Mouse (Mus musculus) CH12.LX (cell line): ENCODE data around the gene Strada. TPM values are rescaled to one million over a fixed set of nuclear protein-coding genes. Genes with fewer than 3 reads are reported as not detected.

Experiments used
- DNase-seq: peaks from one replicate; pipeline ENCODE4 v3.0.0-alpha.2; 2013; ENCODE audit errors: extremely low read depth
- H3K27ac ChIP-seq: 2 replicates; pipeline ENCODE4 v1.5.1; 2012; ENCODE audit warnings: low read depth, mild to moderate bottlenecking, control low read depth, moderate library complexity; ENCODE audit not compliant: insufficient read depth
- H3K27me3 ChIP-seq: replicated peaks from 2 replicates; pipeline ENCODE3; 2012; ENCODE audit warnings: inconsistent platforms
- H3K36me3 ChIP-seq, 2 experiments: replicated peaks in 1 of 2; 2 replicates each; pipeline versions ENCODE3 to v1.6.1; 2012; ENCODE audit warnings: inconsistent platforms in 1 of 2, low read length in 1 of 2, mild to moderate bottlenecking in 1 of 2, mixed read lengths in 1 of 2, moderate library complexity in 1 of 2; ENCODE audit not compliant: control insufficient read depth in 1 of 2, insufficient read depth in 1 of 2
- H3K4me1 ChIP-seq, 2 experiments: 2 replicates each; pipeline ENCODE4 v1.6.1; 2012; ENCODE audit warnings: inconsistent platforms in 1 of 2, moderate library complexity in 1 of 2; ENCODE audit not compliant: insufficient read depth in 2 of 2, control insufficient read depth in 1 of 2
- H3K4me2 ChIP-seq: 2 replicates; pipeline ENCODE4 v1.6.1; 2012; ENCODE audit warnings: low read depth, mild to moderate bottlenecking, control low read depth; ENCODE audit not compliant: poor library complexity, insufficient read depth, severe bottlenecking
- H3K4me3 ChIP-seq, 3 experiments: fragments of 150-350 bp in 1 of 3; sonication (generic) in 1 of 3; replicated peaks in 1 of 3; 2 replicates each; pipeline versions ENCODE3 to v1.5.1; 2011 to 2012; ENCODE audit warnings: low read depth in 2 of 3, low read length in 2 of 3, mild to moderate bottlenecking in 2 of 3, moderate library complexity in 2 of 3, control low read depth in 1 of 3, improper control_type of control experiment in 1 of 3, inconsistent platforms in 1 of 3, mixed read lengths in 1 of 3; ENCODE audit not compliant: poor library complexity in 1 of 3
- H3K79me2 ChIP-seq: replicated peaks from 2 replicates; pipeline ENCODE4 v1.6.1; 2012; ENCODE audit warnings: mild to moderate bottlenecking, moderate library complexity; ENCODE audit not compliant: control insufficient read depth, poor library complexity, insufficient read depth, severe bottlenecking; ENCODE audit errors: extremely low read depth
- H3K9ac ChIP-seq: 2 replicates; pipeline ENCODE4 v1.6.1; 2012; ENCODE audit warnings: low read depth, mild to moderate bottlenecking, control low read depth, moderate library complexity; ENCODE audit not compliant: insufficient read depth
- H3K9me3 ChIP-seq: replicated peaks from 2 replicates; pipeline ENCODE3; 2012; ENCODE audit warnings: low read length, inconsistent platforms, mixed read lengths
- BHLHE40 ChIP-seq: IDR thresholded peaks from 2 replicates; pipeline ENCODE4 v1.6.1; 2011; ENCODE audit warnings: mild to moderate bottlenecking, low read depth, low read length, improper control_type of control experiment
- CHD1 ChIP-seq: IDR thresholded peaks from 2 replicates; pipeline ENCODE4 v1.6.1; 2012; ENCODE audit warnings: low read depth, low read length, improper control_type of control experiment, inconsistent platforms
- CHD2 ChIP-seq: IDR thresholded peaks from 2 replicates; pipeline ENCODE4 v1.6.1; 2011; ENCODE audit warnings: low read length, improper control_type of control experiment
- CTCF ChIP-seq, 2 experiments: IDR thresholded peaks in 1 of 2; conservative IDR thresholded peaks in 1 of 2; 2 replicates each; pipeline ENCODE4 v1.5.1; 2011 to 2012; ENCODE audit warnings: low read depth in 2 of 2, low read length in 2 of 2, improper control_type of control experiment in 1 of 2, inconsistent platforms in 1 of 2, mild to moderate bottlenecking in 1 of 2, moderate library complexity in 1 of 2
- E2F4 ChIP-seq: IDR thresholded peaks from 2 replicates; pipeline ENCODE4 v1.6.1; 2011; ENCODE audit warnings: low read depth, low read length, improper control_type of control experiment; ENCODE audit not compliant: insufficient replicate concordance
- ELF1 ChIP-seq: IDR thresholded peaks from 2 replicates; pipeline ENCODE4 v1.6.1; 2014; ENCODE audit warnings: low read depth, mild to moderate bottlenecking, inconsistent platforms, low read length, improper control_type of control experiment
- EP300 ChIP-seq: IDR thresholded peaks from 2 replicates; pipeline ENCODE4 v1.6.1; 2011; ENCODE audit warnings: low read length, improper control_type of control experiment
- ETS1 ChIP-seq: conservative IDR thresholded peaks from 2 replicates; pipeline ENCODE4 v1.6.1; 2012; ENCODE audit warnings: low read depth, mild to moderate bottlenecking, inconsistent platforms, low read length, improper control_type of control experiment, moderate library complexity
- GABPA ChIP-seq: IDR thresholded peaks from 2 replicates; pipeline ENCODE4 v1.6.1; 2012; ENCODE audit warnings: low read depth, low read length, improper control_type of control experiment, inconsistent platforms; ENCODE audit not compliant: insufficient replicate concordance
- HCFC1 ChIP-seq: IDR thresholded peaks from 2 replicates; pipeline ENCODE4 v1.6.1; 2012; ENCODE audit warnings: low read depth, mild to moderate bottlenecking, inconsistent platforms, low read length, improper control_type of control experiment
- IRF4 ChIP-seq: IDR thresholded peaks from 2 replicates; pipeline ENCODE4 v1.6.1; 2014; ENCODE audit warnings: low read depth, mild to moderate bottlenecking, inconsistent platforms, low read length, improper control_type of control experiment
- JUN ChIP-seq: IDR thresholded peaks from 2 replicates; pipeline ENCODE4 v1.6.1; 2011; ENCODE audit warnings: low read depth, mild to moderate bottlenecking, low read length, improper control_type of control experiment, moderate library complexity; ENCODE audit not compliant: insufficient read depth
- JUND ChIP-seq: conservative IDR thresholded peaks from 2 replicates; pipeline ENCODE4 v1.6.1; 2011; ENCODE audit warnings: low read depth, low read length, improper control_type of control experiment
- KAT2A ChIP-seq: IDR thresholded peaks from 2 replicates; pipeline ENCODE4 v1.6.1; 2012; ENCODE audit warnings: low read length, improper control_type of control experiment, inconsistent platforms; ENCODE audit not compliant: insufficient replicate concordance
- MAFK ChIP-seq: IDR thresholded peaks from 2 replicates; pipeline ENCODE4 v1.6.1; 2011; ENCODE audit warnings: low read length, improper control_type of control experiment; ENCODE audit not compliant: insufficient replicate concordance
- MAX ChIP-seq: IDR thresholded peaks from 2 replicates; pipeline ENCODE4 v1.6.1; 2011; ENCODE audit warnings: low read length, improper control_type of control experiment
- MAZ ChIP-seq: IDR thresholded peaks from 2 replicates; pipeline ENCODE4 v1.6.1; 2012; ENCODE audit warnings: low read depth, mild to moderate bottlenecking, inconsistent platforms, low read length, improper control_type of control experiment, moderate library complexity
- MEF2A ChIP-seq: IDR thresholded peaks from 2 replicates; pipeline ENCODE4 v1.6.1; 2014; ENCODE audit warnings: low read depth, mild to moderate bottlenecking, inconsistent platforms, low read length, improper control_type of control experiment, borderline replicate concordance
- MXI1 ChIP-seq: IDR thresholded peaks from 2 replicates; pipeline ENCODE4 v1.6.1; 2011; ENCODE audit warnings: mild to moderate bottlenecking, low read depth, low read length, improper control_type of control experiment
- MYC ChIP-seq: IDR thresholded peaks from 2 replicates; pipeline ENCODE4 v1.6.1; 2011; ENCODE audit warnings: low read depth, mild to moderate bottlenecking, improper control_type of control experiment, low read length
- NELFE ChIP-seq: IDR thresholded peaks from 2 replicates; pipeline ENCODE4 v1.6.1; 2011; ENCODE audit warnings: low read depth, low read length, improper control_type of control experiment
- NRF1 ChIP-seq: IDR thresholded peaks from 2 replicates; pipeline ENCODE4 v1.6.1; 2014; ENCODE audit warnings: low read depth, mild to moderate bottlenecking, inconsistent platforms, low read length, improper control_type of control experiment, moderate library complexity
- PAX5 ChIP-seq: IDR thresholded peaks from 2 replicates; pipeline ENCODE4 v1.6.1; 2012; ENCODE audit warnings: low read length, inconsistent platforms, mixed read lengths
- POLR2A ChIP-seq: IDR thresholded peaks from 2 replicates; pipeline ENCODE4 v1.6.1; 2011; ENCODE audit warnings: low read depth, mild to moderate bottlenecking, improper control_type of control experiment, low read length
- POLR2AphosphoS2 ChIP-seq: IDR thresholded peaks from 2 replicates; pipeline ENCODE4 v1.6.1; 2011; ENCODE audit warnings: low read depth, low read length, improper control_type of control experiment
- RAD21 ChIP-seq: IDR thresholded peaks from 2 replicates; pipeline ENCODE4 v1.6.1; 2011; ENCODE audit warnings: low read depth, mild to moderate bottlenecking, low read length, improper control_type of control experiment, moderate library complexity
- RCOR1 ChIP-seq: conservative IDR thresholded peaks from 2 replicates; pipeline ENCODE4 v1.6.1; 2012; ENCODE audit warnings: low read depth, mild to moderate bottlenecking, inconsistent platforms, low read length, improper control_type of control experiment
- SIN3A ChIP-seq: IDR thresholded peaks from 2 replicates; pipeline ENCODE4 v1.6.1; 2012; ENCODE audit warnings: low read length, improper control_type of control experiment, inconsistent platforms
- SMC3 ChIP-seq: IDR thresholded peaks from 2 replicates; pipeline ENCODE4 v1.6.1; 2011; ENCODE audit warnings: low read depth, low read length, improper control_type of control experiment
- TCF12 ChIP-seq: IDR thresholded peaks from 2 replicates; pipeline ENCODE4 v1.6.1; 2014; ENCODE audit warnings: low read depth, mild to moderate bottlenecking, inconsistent platforms, low read length, improper control_type of control experiment
- UBTF ChIP-seq: IDR thresholded peaks from 2 replicates; pipeline ENCODE4 v1.6.1; 2012; ENCODE audit warnings: low read depth, mild to moderate bottlenecking, inconsistent platforms, low read length, improper control_type of control experiment, moderate library complexity
- USF1 ChIP-seq: IDR thresholded peaks from 2 replicates; pipeline ENCODE4 v1.6.1; 2014; ENCODE audit warnings: low read depth, mild to moderate bottlenecking, inconsistent platforms, low read length, improper control_type of control experiment
- USF2 ChIP-seq: conservative IDR thresholded peaks from 2 replicates; pipeline ENCODE4 v1.6.1; 2011; ENCODE audit warnings: low read depth, low read length, improper control_type of control experiment
- ZC3H11A ChIP-seq: IDR thresholded peaks from 2 replicates; pipeline ENCODE4 v1.6.1; 2012; ENCODE audit warnings: low read depth, mild to moderate bottlenecking, inconsistent platforms, low read length, improper control_type of control experiment
- ZKSCAN1 ChIP-seq: IDR thresholded peaks from 2 replicates; pipeline ENCODE4 v1.6.1; 2012; ENCODE audit warnings: low read depth, inconsistent platforms, low read length, improper control_type of control experiment, borderline replicate concordance
- ZMIZ1 ChIP-seq: IDR thresholded peaks from 2 replicates; pipeline ENCODE4 v1.6.1; 2012; ENCODE audit warnings: low read depth, mild to moderate bottlenecking, inconsistent platforms, low read length, improper control_type of control experiment
- ZNF384 ChIP-seq: IDR thresholded peaks from 2 replicates; pipeline ENCODE4 v1.6.1; 2012; ENCODE audit warnings: low read depth, low read length, improper control_type of control experiment, inconsistent platforms
- dilution Hi-C: fragments of 300-500 bp; cut with MboI; formaldehyde crosslinking; loops from 2 replicates; pipeline ENCODE4 v1.14.3; 2020; ENCODE audit warnings: low sequenced_read_pairs; ENCODE audit not compliant: extremely low pct_unique_long_range_greater_than_20kb, extremely low pct_ligation_motif_present
- in situ Hi-C: fragments of 300-500 bp; cut with MboI; formaldehyde crosslinking; loops from 3 replicates; pipeline ENCODE4 v1.14.3; 2019; ENCODE audit warnings: low sequenced_read_pairs, low pct_ligation_motif_present, low pct_unique_long_range_greater_than_20kb, mixed read lengths
- polyA plus RNA-seq: library from polyadenylated mRNA; unstranded; fragments of >175 nt; gene quantifications from 2 replicates; pipeline ENCODE4 v1.2.1, GENCODE M21; 2012; ENCODE audit warnings: low read depth; ENCODE audit not compliant: insufficient read length
- total RNA-seq, 2 experiments: library from RNA; depleted of rRNA; stranded (reverse); fragments of 300-350 nt in 1 of 2; fragments of >200 nt in 1 of 2; gene quantifications; 2 replicates each; pipeline ENCODE4 v1.2.3; 2012 to 2014

Strada gene
- total and polyA plus RNA-seq, 3 experiments, result 36.8 to 51.7 (median 41.7) TPM

GRCm38 (mm10) chr11:106193371-106194154 is 8.4 kb downstream of the Strada start:
- DNase-seq, result peak; percentile 99
- Histone ChIP-seq H3K79me2 (0 out of 2 replicates have a peak, but pooled peaks cover 2% of the 10 kb centered on the region), H3K9ac (peak overlapping the region; percentile 81), H3K4me2 (peak overlapping the region; percentile 96), H3K27ac (peak overlapping the region; percentile 75), H3K27me3 (no peaks in the 10 kb centered on the region), H3K9me3 (no peaks in the 10 kb centered on the region), H3K4me3 (peak overlapping the region; percentile 64 to 73 (median 71)), H3K36me3 (peaks cover 15 to 38% of the 10 kb centered on the region in 2 experiments), H3K4me1 (peaks cover 6 to 49% of the 10 kb centered on the region in 2 experiments)
- dilution Hi-C loops (no loop called here), in situ Hi-C loops (no loop called here)
- no peak; the same call in none of the 2 replicates for TF ChIP-seq MXI1
- peak; percentile 91 for TF ChIP-seq NELFE
- TF ChIP-seq USF2, result no peak
- TF ChIP-seq CHD2, result peak; percentile 72
- TF ChIP-seq ZNF384, result peak; percentile 33; the same call in 1 of the 2 replicates
- peak; percentile 98 for TF ChIP-seq POLR2A
- no peak; the same call in 1 of the 2 replicates for TF ChIP-seq SMC3
- TF ChIP-seq TCF12, result peak; percentile 98
- peak; percentile 94 for TF ChIP-seq MAZ
- TF ChIP-seq ZKSCAN1, result no peak; the same call in 1 of the 2 replicates
- no peak for TF ChIP-seq ZC3H11A
- peak; percentile 79; the same call in 1 of the 2 replicates for TF ChIP-seq RCOR1
- TF ChIP-seq E2F4, result peak; percentile 77; the same call in 1 of the 2 replicates
- peak; percentile 66; the same call in 1 of the 2 replicates for TF ChIP-seq MAX
- no peak; the same call in 1 of the 2 replicates for TF ChIP-seq USF1
- peak; percentile 71; the same call in 1 of the 2 replicates for TF ChIP-seq KAT2A
- TF ChIP-seq CHD1, result peak; percentile 22; the same call in 1 of the 2 replicates
- TF ChIP-seq UBTF, result no peak; the same call in none of the 2 replicates
- TF ChIP-seq NRF1, result peak; percentile 92
- peak; percentile 56 for TF ChIP-seq MEF2A
- TF ChIP-seq MYC, result peak; percentile 42; the same call in 1 of the 2 replicates
- TF ChIP-seq JUN, result 0 out of 2 replicates have a peak, but pooled peaks have one; percentile 29
- no peak for TF ChIP-seq JUND
- TF ChIP-seq MAFK, result no peak
- TF ChIP-seq ETS1, result peak; percentile 12; the same call in 1 of the 2 replicates
- peak; percentile 89 for TF ChIP-seq ELF1
- 0 out of 2 replicates have a peak, but pooled peaks have one; percentile 6 for TF ChIP-seq EP300
- peak; percentile 96 for TF ChIP-seq ZMIZ1
- peak; percentile 21; the same call in 1 of the 2 replicates for TF ChIP-seq GABPA
- TF ChIP-seq POLR2AphosphoS2, result peak; percentile 89
- TF ChIP-seq RAD21, result no peak; the same call in 1 of the 2 replicates
- peak; percentile 21; the same call in 1 of the 2 replicates for TF ChIP-seq PAX5
- TF ChIP-seq CTCF (conservative IDR thresholded peaks at IDR 0.05 in 1 of 2, IDR thresholded peaks at IDR 0.05 in 1 of 2; ENCODE audit: low read depth in 2 of 2, low read length in 2 of 2), result no peak
- TF ChIP-seq BHLHE40, result no peak
- no peak; the same call in none of the 2 replicates for TF ChIP-seq IRF4
- TF ChIP-seq SIN3A, result peak; percentile 75; the same call in 1 of the 2 replicates
- peak; percentile 73 for TF ChIP-seq HCFC1
